Mouse (Mus musculus) intestine, embryonic 14.5 days (tissue): ENCODE results near the gene Taar6. TPM values are rescaled to one million over a fixed set of nuclear protein-coding genes. Genes with fewer than 3 reads are reported as not detected.

Experiments
- ATAC-seq: fragments of 200-750 bp; cut with Nextera tagmentation; replicated peaks from 2 replicates; pipeline ENCODE4 v1.8.0; 2017; ENCODE audit warnings: low read depth, moderate number of reproducible peaks, moderate TSS enrichment, moderate library complexity; ENCODE audit not compliant: low FRiP score, low TSS enrichment
- DNase-seq: peaks from one replicate; pipeline ENCODE4 v3.0.0-alpha.2; 2018; ENCODE audit warnings: low spot score
- H3K27ac ChIP-seq: fragments of 300-500 bp; sonication (generic); 2 replicates; pipeline ENCODE4 v1.5.1; 2014; ENCODE audit warnings: low read depth, mild to moderate bottlenecking, control low read depth
- H3K27me3 ChIP-seq: fragments of 300-500 bp; sonication (generic); replicated peaks from 2 replicates; pipeline ENCODE4 v1.6.1; 2014; ENCODE audit warnings: low read length, control low read depth; ENCODE audit not compliant: control insufficient read depth, insufficient read depth
- H3K36me3 ChIP-seq: fragments of 300-500 bp; sonication (generic); 2 replicates; pipeline ENCODE4 v1.6.1; 2014; ENCODE audit warnings: low read length, control low read depth; ENCODE audit not compliant: control insufficient read depth, insufficient read depth
- H3K4me1 ChIP-seq: fragments of 300-500 bp; sonication (generic); replicated peaks from 2 replicates; pipeline ENCODE4 v1.6.1; 2014; ENCODE audit warnings: low read length, control low read depth, mixed read lengths; ENCODE audit not compliant: control insufficient read depth, insufficient read depth
- H3K4me2 ChIP-seq: fragments of 300-500 bp; sonication (generic); 2 replicates; pipeline ENCODE4 v1.6.1; 2014; ENCODE audit warnings: low read length
- H3K4me3 ChIP-seq: fragments of 300-500 bp; sonication (generic); 2 replicates; pipeline ENCODE4 v1.5.1; 2014; ENCODE audit warnings: low read depth, low read length, control low read depth, mixed read lengths
- H3K9ac ChIP-seq: fragments of 300-500 bp; sonication (generic); 2 replicates; pipeline ENCODE4 v1.6.1; 2014; ENCODE audit warnings: mild to moderate bottlenecking, low read length
- H3K9me3 ChIP-seq: fragments of 300-500 bp; sonication (generic); 2 replicates; pipeline ENCODE4 v1.6.1; 2016; ENCODE audit warnings: low read length, control low read depth; ENCODE audit not compliant: control insufficient read depth
- WGBS: fragments of 180-500 bp; shearing (Covaris S2); extraction: QIAGEN DNeasy Blood & Tissue Kit; methylation state at CpG from one replicate; pipeline ENCODE4 v1.1.7; 2014; 5-methylcytosine and 5-hydroxymethylcytosine counted together
- polyA plus RNA-seq: library from polyadenylated mRNA; unstranded; fragments of >200 nt; fragmentation: Nextera tagmentation; extraction: Ambion mirVana; gene quantifications from 2 replicates; pipeline ENCODE4 v1.2.1, GENCODE M21; 2014

The Taar6 gene
- polyA plus RNA-seq = not detected in 2 replicates

DNA sequence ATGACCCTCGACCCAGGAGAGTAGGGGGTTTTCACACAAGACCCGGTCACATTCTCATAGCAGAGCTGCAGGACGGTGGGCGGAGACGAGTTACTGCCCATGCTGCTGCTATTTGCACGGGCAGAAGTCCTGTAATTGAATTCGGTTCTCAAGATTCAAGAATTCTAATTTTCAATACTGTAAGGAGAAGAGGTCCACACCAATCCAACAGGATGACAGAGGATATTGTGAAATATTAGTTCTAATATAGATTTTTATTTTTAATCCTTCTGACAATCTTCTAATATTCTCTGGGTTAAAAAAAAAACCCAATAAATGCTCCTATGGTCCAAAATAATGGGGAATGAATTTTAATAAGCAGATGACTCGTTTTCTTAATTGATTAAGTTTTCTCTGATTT lies at the start of gene Taar6:
TSS of gene Taar6 (minus strand) at position 101 of the 400 bp plus-strand sequence.
- H3K9me3 ChIP-seq = no peaks in the 10 kb centered on the region
- no peak within 1 kb of the TSS for H3K4me2 ChIP-seq
- DNase-seq (no peak), ATAC-seq (no peak)
- H3K27me3 ChIP-seq = no peaks in the 10 kb centered on the region
- H3K4me1 ChIP-seq = no peaks in the 10 kb centered on the region
- H3K36me3 ChIP-seq = no peaks in the 10 kb centered on the region
- no peak within 1 kb of the TSS for H3K27ac ChIP-seq
- 69% methylated on average over 8 of the region's 8 CpGs for WGBS
- no peak within 1 kb of the TSS for H3K9ac ChIP-seq
- no peak within 1 kb of the TSS for H3K4me3 ChIP-seq

DNA sequence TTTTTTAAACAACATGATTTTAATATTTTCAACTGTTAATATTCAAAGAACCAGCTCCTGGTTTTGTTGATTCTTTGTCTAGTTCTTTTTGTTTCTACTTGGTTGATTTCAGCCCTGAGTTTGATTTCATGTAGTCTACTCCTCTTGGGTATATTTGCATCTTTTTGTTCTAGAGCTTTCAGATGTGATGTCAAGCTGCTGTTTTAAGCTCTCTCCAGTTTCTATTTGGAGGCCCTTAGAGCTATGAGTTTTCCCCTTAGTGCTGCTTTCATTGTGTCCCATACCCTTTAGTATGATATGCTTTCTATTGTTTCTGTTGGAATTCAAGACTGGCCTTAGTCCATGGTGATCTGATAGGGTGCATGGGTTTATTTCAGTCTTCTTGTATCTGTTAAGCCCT lies 45.9 kb upstream of the Taar6 start:
- H3K9ac ChIP-seq = no peak overlapping the region
- no peaks in the 10 kb centered on the region for H3K9me3 ChIP-seq
- no peak overlapping the region for H3K27ac ChIP-seq
- no peaks in the 10 kb centered on the region for H3K27me3 ChIP-seq
- no peak overlapping the region for H3K4me2 ChIP-seq
- DNase-seq (no peak), ATAC-seq (no peak)
- no peak overlapping the region for H3K4me3 ChIP-seq
- no peaks in the 10 kb centered on the region for H3K36me3 ChIP-seq
- H3K4me1 ChIP-seq = no peaks in the 10 kb centered on the region

DNA sequence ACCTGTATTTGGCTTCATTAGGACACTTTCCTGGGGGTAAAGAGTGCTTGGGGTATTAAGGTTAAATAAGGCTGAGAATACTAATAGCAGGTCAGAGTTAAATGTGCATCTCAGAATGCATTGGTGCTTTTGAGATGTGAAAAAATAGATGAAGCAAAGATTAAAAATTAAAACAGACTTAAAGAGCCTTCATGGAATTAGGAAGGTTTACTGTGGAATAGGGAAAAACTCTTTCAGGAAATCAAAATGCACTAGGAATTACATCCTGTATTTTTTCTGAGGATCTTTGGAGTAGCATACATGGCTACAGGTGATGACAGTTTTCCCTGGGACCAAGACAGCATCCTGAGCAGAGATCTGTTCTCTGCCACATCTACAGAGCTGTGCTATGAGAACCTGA lies 41.5 kb upstream of the Taar6 start, which contains the start of gene Taar7d:
TSS of gene Taar7d (plus strand) at position 301 of the 400 bp plus-strand sequence.
- Histone ChIP-seq H3K36me3 (no peaks in the 10 kb centered on the region), H3K27me3 (no peaks in the 10 kb centered on the region), H3K4me1 (no peaks in the 10 kb centered on the region), H3K27ac (no peak within 1 kb of the TSS), H3K4me2 (no peak within 1 kb of the TSS), H3K4me3 (no peak within 1 kb of the TSS), H3K9me3 (no peaks in the 10 kb centered on the region), H3K9ac (no peak within 1 kb of the TSS)
- ATAC-seq = no peak
- DNase-seq = no peak

DNA sequence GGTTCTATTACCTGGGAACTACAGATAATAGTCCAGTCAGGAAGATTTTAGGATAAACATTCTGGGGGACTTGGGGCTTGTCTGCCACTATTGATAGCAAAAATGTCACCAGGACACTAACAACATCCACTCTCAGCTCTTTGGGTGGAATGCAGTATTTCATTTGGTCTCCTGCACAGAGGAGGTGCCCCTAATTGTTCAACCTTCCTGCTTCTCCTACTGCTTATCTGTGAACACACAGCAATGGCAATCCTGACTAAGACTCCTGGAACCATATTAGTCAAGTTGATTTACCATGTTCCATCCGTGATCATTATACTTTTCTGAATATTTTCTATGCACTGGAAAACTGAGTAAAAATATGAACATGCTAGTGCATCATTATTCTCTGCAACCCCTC lies 22.7 kb upstream of the Taar6 start:
- Histone ChIP-seq H3K4me2 (no peak overlapping the region), H3K9ac (no peak overlapping the region), H3K27me3 (no peaks in the 10 kb centered on the region), H3K36me3 (no peaks in the 10 kb centered on the region), H3K27ac (no peak overlapping the region), H3K9me3 (no peaks in the 10 kb centered on the region), H3K4me1 (no peaks in the 10 kb centered on the region), H3K4me3 (no peak overlapping the region)
- DNase-seq = no peak
- WGBS = 79% methylated on average over 1 of the region's 1 CpGs
- ATAC-seq = no peak

DNA sequence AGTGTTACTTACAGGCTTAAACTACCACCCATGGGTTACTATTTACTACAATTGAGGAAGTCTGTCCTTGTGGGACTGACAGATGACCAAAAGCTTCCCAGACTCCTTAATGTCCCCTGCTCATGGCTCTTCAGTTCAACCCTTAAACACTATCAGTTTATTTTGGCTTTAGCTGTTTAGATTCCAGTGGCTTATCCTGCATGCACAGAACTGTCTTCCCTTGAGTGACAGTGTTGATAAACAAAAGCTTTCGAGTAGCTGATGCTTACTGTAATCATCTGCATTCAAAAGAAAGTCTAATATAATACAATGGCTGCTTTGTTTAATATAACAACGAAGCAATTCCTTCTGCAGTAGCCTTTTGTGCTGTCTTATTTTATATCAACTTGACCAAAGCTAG lies 21.6 kb upstream of the Taar6 start:
- no peak overlapping the region for H3K4me2 ChIP-seq
- H3K4me1 ChIP-seq = no peaks in the 10 kb centered on the region
- H3K36me3 ChIP-seq = no peaks in the 10 kb centered on the region
- 39% methylated on average over 2 of the region's 2 CpGs for WGBS
- no peaks in the 10 kb centered on the region for H3K9me3 ChIP-seq
- no peak overlapping the region for H3K4me3 ChIP-seq
- H3K9ac ChIP-seq = no peak overlapping the region
- ATAC-seq (no peak), DNase-seq (no peak)
- H3K27me3 ChIP-seq = no peaks in the 10 kb centered on the region
- H3K27ac ChIP-seq = no peak overlapping the region

DNA sequence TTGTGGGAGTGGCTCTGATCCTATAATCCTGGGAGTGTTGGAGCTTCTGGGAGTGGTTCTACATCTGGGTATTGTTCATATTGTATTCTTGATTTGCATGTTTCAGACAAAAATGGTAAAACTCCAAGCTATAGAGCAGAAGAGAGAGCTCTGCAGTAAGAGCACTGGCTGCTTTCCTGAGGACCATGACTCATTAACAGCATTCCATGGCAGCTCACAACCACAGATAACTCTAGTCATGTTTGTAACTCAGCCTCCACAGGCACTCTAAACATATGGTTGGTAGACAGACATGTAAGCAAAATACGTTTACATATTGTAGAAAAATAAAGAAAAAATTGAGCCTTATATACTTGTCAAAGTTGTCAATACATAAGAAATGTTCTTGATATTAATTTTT lies 21.0 kb upstream of the Taar6 start:
- H3K4me3 ChIP-seq = no peak overlapping the region

DNA sequence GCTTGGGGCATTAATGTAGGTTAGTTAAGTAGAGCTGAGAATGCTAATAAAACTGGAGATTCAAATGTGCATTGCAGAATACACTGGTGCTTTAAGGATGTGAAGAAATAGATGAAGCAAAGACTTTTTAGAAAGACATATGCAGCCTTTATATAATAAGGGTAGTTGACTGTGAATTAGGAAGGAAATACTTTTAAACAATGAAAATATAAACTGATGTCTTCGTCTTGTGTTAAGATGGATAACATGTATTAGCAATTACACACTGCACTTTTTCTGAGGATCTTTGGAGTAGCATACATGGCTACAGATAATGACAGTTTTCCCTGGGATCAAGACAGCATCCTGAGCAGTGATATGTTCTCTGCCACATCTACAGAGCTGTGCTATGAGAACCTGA lies 14.2 kb upstream of the Taar6 start, which contains the start of gene Taar7b:
TSS of gene Taar7b (plus strand) at position 301 of the 400 bp plus-strand sequence.
- Histone ChIP-seq H3K4me2 (no peak within 1 kb of the TSS), H3K36me3 (no peaks in the 10 kb centered on the region), H3K9ac (no peak within 1 kb of the TSS), H3K4me3 (no peak within 1 kb of the TSS), H3K4me1 (no peaks in the 10 kb centered on the region), H3K9me3 (no peaks in the 10 kb centered on the region), H3K27me3 (no peaks in the 10 kb centered on the region), H3K27ac (no peak within 1 kb of the TSS)
- ATAC-seq = no peak
- no peak for DNase-seq
- 76% methylated on average over 1 of the region's 1 CpGs for WGBS

More for the DNA sequence above, 21.0 kb upstream of the Taar6 start:
- 69% methylated on average over 1 of the region's 1 CpGs for WGBS
- no peaks in the 10 kb centered on the region for H3K36me3 ChIP-seq
- no peaks in the 10 kb centered on the region for H3K27me3 ChIP-seq
- DNase-seq (no peak), ATAC-seq (no peak)
- no peak overlapping the region for H3K9ac ChIP-seq
- H3K27ac ChIP-seq = no peak overlapping the region
- H3K9me3 ChIP-seq = no peaks in the 10 kb centered on the region
- no peak overlapping the region for H3K4me2 ChIP-seq
- no peaks in the 10 kb centered on the region for H3K4me1 ChIP-seq

DNA sequence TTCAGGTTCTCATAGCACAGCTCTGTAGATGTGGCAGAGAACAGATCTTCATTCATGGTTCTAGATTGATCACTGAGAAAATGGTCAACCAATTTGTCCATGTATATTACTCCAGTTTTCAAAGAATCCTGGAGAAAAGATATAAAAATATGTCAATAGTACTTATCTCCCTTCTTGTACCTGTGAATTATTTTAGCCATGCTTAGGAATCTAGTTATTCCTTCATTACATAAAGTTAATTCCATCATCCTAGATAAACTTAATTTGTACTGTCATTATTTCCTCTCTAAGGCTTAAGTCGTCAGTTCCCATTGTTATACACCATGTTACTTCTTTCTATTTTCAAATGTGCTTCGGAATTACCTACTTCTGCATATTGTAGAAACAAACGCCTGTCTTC lies 7.9 kb upstream of the Taar6 start, which contains the start of gene Taar7a:
TSS of gene Taar7a (minus strand) at position 101 of the 400 bp plus-strand sequence.
- no peak for ATAC-seq

DNA sequence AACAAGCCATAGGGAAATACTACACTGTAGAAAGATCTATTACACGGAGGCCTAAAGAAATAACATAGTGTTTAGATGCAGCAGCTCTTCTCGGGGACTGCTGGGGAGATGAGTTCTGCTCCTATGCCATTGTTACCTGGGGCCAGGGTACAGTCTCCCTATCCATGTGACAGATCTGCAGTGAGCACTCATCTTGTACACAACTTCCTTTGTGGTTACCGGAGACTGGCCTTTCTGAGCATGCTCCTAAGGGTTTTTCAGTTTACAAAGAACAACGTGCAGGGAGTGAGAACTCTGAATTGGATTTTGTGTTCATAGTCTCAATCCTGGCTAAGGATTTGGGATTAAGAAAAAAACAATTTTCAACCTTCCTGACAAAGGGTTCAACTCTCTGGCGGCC lies 973 bp upstream of the Taar6 start:
- Histone ChIP-seq H3K27ac (no peak overlapping the region), H3K4me1 (no peaks in the 10 kb centered on the region), H3K4me3 (no peak overlapping the region), H3K4me2 (no peak overlapping the region), H3K27me3 (no peaks in the 10 kb centered on the region), H3K36me3 (no peaks in the 10 kb centered on the region), H3K9ac (no peak overlapping the region), H3K9me3 (no peaks in the 10 kb centered on the region)
- no peak for DNase-seq
- no peak for ATAC-seq
- WGBS = 79% methylated on average over 5 of the region's 5 CpGs

More for the DNA sequence above, 7.9 kb upstream of the Taar6 start, which contains the start of gene Taar7a:
- Histone ChIP-seq H3K9me3 (no peaks in the 10 kb centered on the region), H3K27me3 (no peaks in the 10 kb centered on the region), H3K4me3 (no peak within 1 kb of the TSS), H3K4me1 (no peaks in the 10 kb centered on the region), H3K36me3 (no peaks in the 10 kb centered on the region), H3K9ac (no peak within 1 kb of the TSS), H3K4me2 (no peak within 1 kb of the TSS), H3K27ac (no peak within 1 kb of the TSS)
- no peak for DNase-seq
- 86% methylated on average over 3 of the region's 3 CpGs for WGBS
